Mouse (Mus musculus): ENCODE measurements at regions not wholly inside any gene's neighbourhood (a gene's known extent, or its start where the extent isn't known, plus 50 kb on each side); places are given as distances from the start of the nearest gene placed in this dataset.

GRCm38 (mm10) chr7:136613496-136613895 is 280.9 kb upstream of the Mgmt start:
- no peak for TF ChIP-seq TBP (IDR thresholded peaks at IDR 0.05; ENCODE audit: low read depth, low read length)
- no peak for TF ChIP-seq POLR2AphosphoS5 (IDR thresholded peaks at IDR 0.05; ENCODE audit: borderline replicate concordance, low read depth, low read length)
- TF ChIP-seq TCF12 (IDR thresholded peaks at IDR 0.05; ENCODE audit: low read depth, low read length): no peak
- TF ChIP-seq UBTF (IDR thresholded peaks at IDR 0.05; ENCODE audit: borderline replicate concordance, insufficient read depth, low read depth, low read length): no peak
- TF ChIP-seq CTCF (IDR thresholded peaks at IDR 0.05 in 2 of 3, conservative IDR thresholded peaks at IDR 0.05 in 1 of 3; ENCODE audit: control insufficient read depth in 1 of 3, insufficient read depth in 1 of 3, low read depth in 2 of 3, low read length in 3 of 3, poor library complexity in 1 of 3, severe bottlenecking in 1 of 3): no peak

Measured in MEL (cell line).